Mouse (Mus musculus): ENCODE results near the gene Cdh16.

Gene Cdh16

DNA sequence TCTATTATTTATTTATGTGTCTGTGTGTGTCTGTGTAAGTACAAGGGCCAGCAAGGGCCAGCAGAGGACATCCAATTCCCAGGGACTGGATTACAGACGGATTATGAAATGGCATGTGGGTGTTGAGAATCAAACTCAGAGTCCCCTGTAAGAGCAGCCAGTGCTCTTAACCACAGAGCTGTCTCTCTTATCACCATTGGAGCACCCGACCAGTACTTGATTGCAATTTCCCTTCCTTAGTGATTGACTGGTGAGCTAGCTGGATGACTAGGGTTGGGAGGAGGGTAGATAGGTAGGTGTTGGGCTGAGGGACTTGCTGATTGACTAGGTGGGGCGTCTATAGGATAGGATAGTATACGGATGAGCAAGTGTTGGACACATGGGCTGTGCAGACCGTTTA lies 3.4 kb downstream of the Cdh16 start:
- no peak for ATAC-seq (ENCODE audit: insufficient number of reproducible peaks, low FRiP score, low TSS enrichment)

- no peak for ATAC-seq (ENCODE audit: insufficient number of reproducible peaks, low FRiP score, low TSS enrichment)
Observed at GRCm38 (mm10) chr8:104613119-104613518, 11.1 kb downstream of the Cdh16 start.

GRCm38 (mm10) chr8:104611613-104612012 lies 12.6 kb downstream of the Cdh16 start:
- ATAC-seq (ENCODE audit: insufficient number of reproducible peaks, low FRiP score, low TSS enrichment), result no peak

DNA sequence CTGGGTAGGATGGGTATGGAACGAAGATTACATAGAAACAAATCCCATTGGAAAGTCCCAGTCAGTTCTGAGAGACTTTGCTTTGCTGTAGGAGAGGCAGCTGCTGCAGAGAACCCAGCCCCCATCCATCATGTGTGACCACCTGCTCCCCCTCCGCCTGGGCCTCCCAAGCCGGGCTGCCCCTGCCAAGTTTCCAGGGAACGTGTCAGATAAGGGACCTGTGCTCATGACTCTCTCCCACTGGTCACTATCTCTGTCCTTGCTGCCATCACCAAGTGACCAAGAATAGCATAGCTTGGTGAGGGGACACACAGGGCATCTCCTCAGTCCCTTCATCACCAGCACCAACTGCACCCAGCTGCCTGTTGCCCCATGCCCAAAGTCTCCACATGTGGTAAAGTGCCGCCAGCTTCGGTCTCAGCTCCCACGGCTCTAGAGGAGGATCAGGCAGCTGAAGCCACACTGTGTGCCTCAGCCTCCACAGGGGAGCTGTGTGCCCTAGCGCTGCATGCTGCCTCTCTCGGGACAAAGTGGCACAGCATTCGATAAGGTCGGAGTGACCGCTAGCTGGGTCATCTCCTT lies 13.9 kb downstream of the Cdh16 start:
- ATAC-seq (ENCODE audit: insufficient number of reproducible peaks, low FRiP score, low TSS enrichment), result no peak

DNA sequence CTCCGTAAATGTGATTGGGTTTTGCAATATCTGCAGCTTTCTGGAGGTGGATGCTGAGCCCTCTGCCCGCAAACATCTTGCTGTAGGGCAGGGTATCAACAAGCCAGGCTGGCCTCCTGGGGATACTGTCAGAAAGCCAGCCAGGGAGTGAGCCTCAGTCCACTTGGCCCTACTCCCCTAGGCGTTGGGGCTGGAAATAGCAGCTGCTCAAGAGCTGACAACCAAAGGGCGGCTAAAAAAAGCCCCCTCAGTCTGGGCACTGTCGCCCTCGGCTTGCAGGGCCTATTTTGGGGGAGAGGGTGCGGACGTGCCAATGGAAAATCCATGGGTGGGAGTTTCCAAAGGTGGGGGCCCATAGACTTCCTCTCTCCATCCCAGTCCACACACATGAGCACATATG lies 15.0 kb downstream of the Cdh16 start:
- ATAC-seq (ENCODE audit: insufficient number of reproducible peaks, low FRiP score, low TSS enrichment), result no peak

DNA sequence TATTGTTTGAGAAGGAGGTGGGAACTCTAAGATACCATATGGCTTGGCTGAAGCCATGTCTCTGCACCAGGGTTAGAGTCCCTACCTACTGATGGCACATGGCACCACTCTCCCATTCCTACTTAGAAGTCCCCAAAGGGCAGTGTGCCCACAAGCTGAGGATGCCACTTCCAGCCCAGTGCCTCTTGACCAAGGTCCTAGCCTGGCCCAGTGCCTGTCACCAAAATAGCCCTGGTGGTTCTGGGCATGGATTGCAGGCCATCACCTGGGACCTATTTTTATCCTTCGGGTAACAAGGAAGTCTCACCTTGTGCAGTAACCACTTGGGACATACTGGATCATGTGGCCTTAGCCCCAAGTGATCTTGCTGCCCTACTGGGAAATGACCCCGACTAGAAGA lies 16.3 kb downstream of the Cdh16 start:
- ATAC-seq (ENCODE audit: insufficient number of reproducible peaks, low FRiP score, low TSS enrichment), result peak; percentile 70

- no peak for ATAC-seq (ENCODE audit: insufficient number of reproducible peaks, low FRiP score, low TSS enrichment)
Observed at GRCm38 (mm10) chr8:104606329-104606728, 17.9 kb downstream of the Cdh16 start.

- ATAC-seq (ENCODE audit: insufficient number of reproducible peaks, low FRiP score, low TSS enrichment), result no peak
Observed at GRCm38 (mm10) chr8:104603245-104603593, 21.0 kb downstream of the Cdh16 start.

- peak; percentile 97 for ATAC-seq (ENCODE audit: insufficient number of reproducible peaks, low FRiP score, low TSS enrichment)
Observed at GRCm38 (mm10) chr8:104602468-104603244, 21.5 kb downstream of the Cdh16 start.

DNA sequence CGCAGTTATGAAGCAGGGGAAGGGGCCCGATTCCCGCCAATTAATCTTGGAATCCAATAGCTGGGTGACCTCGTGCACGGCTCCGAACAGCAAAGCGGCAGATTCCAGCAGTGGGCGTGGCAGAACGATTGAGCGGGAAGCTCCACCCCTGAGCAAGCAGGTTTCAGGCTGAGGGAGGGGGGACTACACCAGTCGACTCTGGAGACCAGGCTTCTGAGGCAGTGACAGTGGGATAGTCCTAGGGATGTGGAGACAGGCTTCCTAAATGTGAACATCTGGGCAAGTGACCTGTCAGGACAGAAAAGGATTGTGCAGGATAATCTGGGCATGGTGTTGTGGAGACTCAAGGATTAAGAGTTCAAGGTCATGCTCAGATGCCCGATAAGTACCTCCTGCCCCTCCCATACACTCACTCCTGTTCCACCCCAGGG lies 22.2 kb downstream of the Cdh16 start:
- ATAC-seq (ENCODE audit: insufficient number of reproducible peaks, low FRiP score, low TSS enrichment), result no peak

GRCm38 (mm10) chr8:104601386-104601785 lies 22.8 kb downstream of the Cdh16 start:
- no peak for ATAC-seq (ENCODE audit: insufficient number of reproducible peaks, low FRiP score, low TSS enrichment)

GRCm38 (mm10) chr8:104598496-104598895 lies 25.7 kb downstream of the Cdh16 start:
- no peak for ATAC-seq (ENCODE audit: insufficient number of reproducible peaks, low FRiP score, low TSS enrichment)

DNA sequence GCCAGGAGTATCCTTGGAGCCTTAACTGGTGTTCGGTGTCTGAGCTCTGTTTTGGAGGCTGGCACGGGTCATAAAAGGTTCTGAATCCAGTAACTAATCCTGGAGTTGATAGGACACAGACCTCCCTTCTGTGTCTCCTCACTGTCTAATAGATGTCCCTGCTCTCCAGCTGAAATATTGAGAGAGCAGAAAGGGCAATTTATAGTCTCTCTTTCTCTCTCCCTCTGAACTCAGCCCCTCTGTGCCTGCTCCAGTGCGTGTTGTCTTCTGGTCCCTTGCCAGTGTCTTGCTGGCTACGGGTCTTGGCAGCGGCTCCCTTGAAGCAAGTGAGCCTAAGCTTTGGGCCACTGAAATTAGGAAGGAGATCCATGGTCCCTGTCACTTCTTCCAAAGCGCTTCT lies 26.5 kb downstream of the Cdh16 start:
- no peak for ATAC-seq (ENCODE audit: insufficient number of reproducible peaks, low FRiP score, low TSS enrichment)

DNA sequence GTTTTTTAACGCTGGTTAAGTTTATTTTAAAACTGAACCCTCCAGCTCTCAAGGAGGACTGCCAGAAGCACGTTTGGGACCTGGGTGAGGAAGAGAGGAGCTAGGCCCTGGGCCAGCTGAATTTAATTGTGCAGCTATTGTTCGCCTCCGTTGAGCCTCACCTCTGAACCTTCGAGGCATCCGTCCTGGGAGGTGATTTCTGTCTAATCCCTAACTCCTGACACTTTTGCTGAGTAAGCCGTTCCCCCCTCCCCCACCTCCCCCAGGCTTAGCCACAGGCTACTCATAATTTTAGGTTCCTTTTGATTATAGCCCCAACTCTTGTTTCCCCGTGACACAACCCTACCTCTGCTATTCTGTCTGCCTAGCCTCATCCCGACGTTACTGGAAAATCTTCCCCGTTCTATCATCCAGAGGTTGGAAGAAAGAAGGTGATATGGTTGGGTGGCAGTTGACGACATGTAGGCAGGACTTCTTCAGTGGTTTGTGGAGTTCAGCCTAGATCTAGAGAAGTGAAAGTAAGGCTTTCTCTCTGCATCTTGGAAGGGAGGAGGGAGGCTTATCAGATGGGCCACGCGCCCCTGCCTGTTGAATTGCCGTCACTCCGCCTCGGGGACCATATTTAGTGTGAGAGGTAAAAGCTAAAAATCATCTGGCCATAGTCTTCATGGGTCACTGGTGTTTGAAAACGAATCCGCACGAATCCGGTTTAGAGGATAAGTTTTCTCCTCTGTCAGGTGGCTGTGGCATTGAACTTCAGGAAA lies 28.2 kb downstream of the Cdh16 start:
- no peak for ATAC-seq (ENCODE audit: insufficient number of reproducible peaks, low FRiP score, low TSS enrichment)

DNA sequence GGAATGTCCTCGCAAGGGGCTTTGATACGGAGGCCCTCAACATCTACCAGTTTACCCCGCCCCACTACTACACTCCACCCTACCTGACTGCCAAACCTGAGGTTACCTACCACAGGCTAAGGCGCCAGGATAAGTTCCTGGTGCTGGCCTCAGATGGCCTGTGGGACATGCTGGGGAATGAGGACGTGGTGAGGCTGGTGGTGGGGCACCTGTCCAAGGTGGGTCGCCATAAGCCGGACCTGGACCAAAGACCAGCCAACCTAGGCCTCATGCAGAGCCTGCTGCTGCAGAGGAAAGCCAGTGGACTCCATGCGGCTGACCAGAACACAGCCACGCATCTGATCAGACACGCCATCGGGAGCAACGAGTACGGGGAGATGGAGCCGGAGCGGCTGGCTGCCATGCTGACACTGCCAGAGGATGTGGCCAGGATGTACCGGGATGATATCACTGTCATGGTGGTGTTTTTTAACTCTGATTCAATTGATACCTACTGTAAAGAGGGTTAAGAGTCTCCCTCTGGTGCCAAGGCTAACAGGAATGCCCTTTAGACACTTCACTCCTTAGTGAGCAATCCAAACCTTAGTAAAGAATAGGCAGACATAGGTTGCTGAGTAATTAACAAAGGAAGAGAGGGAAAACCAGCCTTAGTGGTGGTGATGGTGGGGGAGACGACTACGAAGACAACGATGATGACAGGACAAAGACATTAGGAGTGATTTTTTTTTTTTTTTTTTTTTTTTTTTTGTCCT lies 29.4 kb downstream of the Cdh16 start:
- no peak for ATAC-seq (ENCODE audit: insufficient number of reproducible peaks, low FRiP score, low TSS enrichment)

GRCm38 (mm10) chr8:104593536-104594325 lies 30.5 kb downstream of the Cdh16 start:
- no peak for ATAC-seq (ENCODE audit: insufficient number of reproducible peaks, low FRiP score, low TSS enrichment)

- no peak for ATAC-seq (ENCODE audit: insufficient number of reproducible peaks, low FRiP score, low TSS enrichment)
Observed at GRCm38 (mm10) chr8:104592566-104592965, 31.6 kb downstream of the Cdh16 start.

DNA sequence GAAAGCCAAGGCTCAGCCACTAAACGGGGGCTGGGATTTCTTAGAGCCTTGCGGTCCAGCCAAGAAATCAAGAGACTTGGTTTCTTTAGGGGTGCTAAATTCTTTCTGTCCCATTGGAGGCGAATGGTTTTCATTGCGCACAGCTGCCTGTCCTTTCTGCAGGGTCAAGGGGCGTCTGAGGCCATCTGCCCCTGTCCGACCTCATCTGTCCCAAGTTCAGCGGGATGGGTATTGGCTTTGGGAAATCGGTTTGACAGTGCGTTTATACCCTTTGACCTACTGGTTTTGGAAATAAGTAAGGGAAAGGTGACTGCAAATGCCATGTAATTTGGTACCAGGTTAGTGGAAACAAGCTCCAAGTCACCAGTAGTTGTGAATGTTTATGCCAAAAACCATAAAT lies 32.3 kb downstream of the Cdh16 start:
- peak; percentile 12; the same call in 1 of the 2 replicates for ATAC-seq (ENCODE audit: insufficient number of reproducible peaks, low FRiP score, low TSS enrichment)

DNA sequence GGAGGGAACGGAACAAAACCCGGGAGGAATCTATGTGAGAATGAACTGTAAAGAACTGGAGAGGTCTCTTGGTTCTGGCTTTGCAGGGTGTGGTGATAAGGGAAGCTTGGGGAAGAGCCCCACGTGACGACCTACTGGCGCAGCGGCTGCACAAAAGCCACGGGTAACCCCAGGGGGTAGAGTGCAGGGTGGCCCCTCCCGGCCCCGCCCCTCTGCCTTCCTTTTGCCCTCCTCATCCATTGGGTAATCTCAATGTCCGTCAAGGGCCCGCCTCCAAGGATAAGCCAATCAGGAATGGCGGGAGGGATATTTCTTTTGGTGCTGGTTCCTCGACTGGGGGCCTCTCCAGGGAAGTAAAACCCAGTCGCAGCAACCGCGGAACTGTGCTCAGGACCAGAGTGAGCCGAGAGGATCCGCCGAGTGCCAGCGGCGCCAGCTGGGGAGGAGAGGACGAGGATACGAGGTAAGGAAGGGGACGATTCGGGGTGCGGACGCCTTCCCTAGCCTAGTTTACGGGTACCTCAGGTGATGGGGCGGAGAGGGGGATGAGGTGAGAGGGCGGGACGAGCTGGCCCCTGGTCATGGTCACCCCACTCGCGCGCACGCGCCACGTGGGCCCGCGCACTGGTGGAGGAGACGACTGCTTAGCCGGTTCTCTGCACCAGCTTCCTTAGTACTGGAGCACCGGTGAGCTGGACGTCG lies 32.9 kb downstream of the Cdh16 start, which contains the start of gene Pdp2:
TSS of gene Pdp2 (plus strand) at position 319 of the 702 bp plus-strand sequence.
- ATAC-seq (ENCODE audit: insufficient number of reproducible peaks, low FRiP score, low TSS enrichment), result peak; percentile 98

All from cerebellum, adult (tissue).